Mouse (Mus musculus) embryonic facial prominence, embryonic 12.5 days (tissue): ENCODE measurements around the gene Gm17359. TPM values are rescaled to one million over a fixed set of nuclear protein-coding genes. Genes with fewer than 3 reads are reported as not detected.

ENCODE experiments used
- ATAC-seq: fragments of 200-750 bp; cut with Nextera tagmentation; 2 replicates; pipeline ENCODE4 v1.8.0; 2017; ENCODE audit not compliant: insufficient number of reproducible peaks, insufficient read depth, low FRiP score, low TSS enrichment
- H3K27ac ChIP-seq: fragments of 300-500 bp; sonication (generic); 2 replicates; pipeline ENCODE4 v1.5.1; 2016; ENCODE audit warnings: mild to moderate bottlenecking
- H3K27me3 ChIP-seq: fragments of 300-500 bp; sonication (generic); 2 replicates; pipeline ENCODE4 v1.6.1; 2016; ENCODE audit warnings: mild to moderate bottlenecking, moderate library complexity
- H3K36me3 ChIP-seq: fragments of 300-500 bp; sonication (generic); 2 replicates; pipeline ENCODE4 v1.6.1; 2016; ENCODE audit warnings: mild to moderate bottlenecking
- H3K4me1 ChIP-seq: fragments of 300-500 bp; sonication (generic); 2 replicates; pipeline ENCODE4 v1.6.1; 2016
- H3K4me2 ChIP-seq: fragments of 300-500 bp; sonication (generic); replicated peaks from 2 replicates; pipeline ENCODE4 v1.6.1; 2016; ENCODE audit warnings: mild to moderate bottlenecking, moderate library complexity
- H3K4me3 ChIP-seq: fragments of 300-500 bp; sonication (generic); 2 replicates; pipeline ENCODE4 v1.5.1; 2016; ENCODE audit warnings: mild to moderate bottlenecking
- H3K9ac ChIP-seq: fragments of 300-500 bp; sonication (generic); 2 replicates; pipeline ENCODE4 v1.6.1; 2016; ENCODE audit warnings: mild to moderate bottlenecking, moderate library complexity
- H3K9me3 ChIP-seq: fragments of 300-500 bp; sonication (generic); 2 replicates; pipeline ENCODE4 v1.6.1; 2016; ENCODE audit warnings: mild to moderate bottlenecking, moderate library complexity
- WGBS: fragments of 180-500 bp; shearing (Covaris S2); methylation state at CpG from one replicate; pipeline ENCODE4 v1.1.7; 2016; 5-methylcytosine and 5-hydroxymethylcytosine counted together
- polyA plus RNA-seq: library from polyadenylated mRNA; unstranded; fragments of >200 nt; fragmentation: Nextera tagmentation; extraction: Ambion mirVana; gene quantifications from 2 replicates; pipeline ENCODE4 v1.2.1, GENCODE M21; 2016

Gene Gm17359
- polyA plus RNA-seq, 1 experiment from 2014 or later: not detected

DNA sequence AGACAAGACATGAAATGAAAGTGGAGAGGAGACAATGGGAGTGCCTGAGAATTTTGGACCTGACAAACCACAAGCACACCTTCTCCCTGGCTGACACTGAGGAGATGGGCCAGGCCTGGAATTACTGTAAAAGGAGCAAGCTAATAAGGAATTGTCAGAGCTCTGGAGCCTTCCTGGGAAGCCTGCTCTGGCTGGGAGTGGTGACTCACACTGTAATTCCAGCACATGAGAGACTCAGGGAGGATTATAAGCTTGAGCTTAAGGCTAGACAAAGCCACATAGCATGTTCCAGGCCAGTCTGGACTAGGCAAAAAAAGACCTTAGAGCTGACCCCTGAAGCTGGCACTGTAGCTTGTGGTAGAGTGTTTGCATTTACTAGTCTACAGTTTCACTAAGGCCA lies 24.6 kb upstream of the Gm17359 start:
- Histone ChIP-seq H3K27me3 (no peaks in the 10 kb centered on the region), H3K4me2 (no peak overlapping the region), H3K27ac (no peak overlapping the region), H3K4me1 (peaks cover 6% of the 10 kb centered on the region; the same call in 1 of the 2 replicates), H3K4me3 (no peak overlapping the region), H3K9me3 (no peaks in the 10 kb centered on the region), H3K36me3 (no peaks in the 10 kb centered on the region), H3K9ac (no peak overlapping the region)
- no peak for ATAC-seq

DNA sequence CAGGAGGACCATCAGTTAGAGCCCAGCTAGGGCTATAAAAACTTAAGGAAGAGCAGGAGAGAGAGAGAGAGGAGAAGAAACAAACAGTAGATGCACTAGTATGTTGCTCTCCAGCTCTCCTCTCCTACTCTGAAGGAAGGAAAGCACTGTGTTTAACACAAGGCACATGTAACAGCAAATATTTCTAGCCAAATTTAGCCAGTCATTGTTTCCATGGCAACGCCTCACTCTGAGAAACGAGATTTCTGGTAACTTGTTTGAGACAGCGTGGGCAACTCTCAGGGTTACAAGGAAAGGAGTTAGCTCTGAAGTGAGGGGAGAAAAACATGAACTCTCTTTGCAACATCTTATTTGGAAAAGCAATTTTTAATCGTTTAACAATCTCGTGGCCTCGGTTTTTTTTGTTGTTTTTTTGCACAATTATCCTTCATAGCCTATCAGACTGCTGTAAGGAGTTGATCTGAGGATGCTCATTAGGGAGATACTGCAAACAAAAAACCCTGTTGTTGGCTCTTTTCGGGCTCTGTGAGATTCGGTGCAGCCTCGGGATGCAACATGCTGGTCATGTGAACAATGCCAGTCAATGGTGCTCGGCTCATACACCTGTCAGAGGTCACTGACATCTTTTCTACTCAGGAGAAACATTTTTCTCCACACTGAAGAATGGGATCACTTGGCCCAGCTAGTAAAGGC lies 22.3 kb upstream of the Gm17359 start:
- 55% methylated on average over 10 of the region's 10 CpGs for WGBS
- H3K4me2 ChIP-seq: no peak overlapping the region
- H3K27me3 ChIP-seq: no peaks in the 10 kb centered on the region
- peaks cover 6% of the 10 kb centered on the region; the same call in 1 of the 2 replicates for H3K4me1 ChIP-seq
- H3K9ac ChIP-seq: no peak overlapping the region
- no peak for ATAC-seq
- H3K9me3 ChIP-seq: no peaks in the 10 kb centered on the region
- no peak overlapping the region for H3K27ac ChIP-seq
- H3K36me3 ChIP-seq: no peaks in the 10 kb centered on the region
- no peak overlapping the region for H3K4me3 ChIP-seq

DNA sequence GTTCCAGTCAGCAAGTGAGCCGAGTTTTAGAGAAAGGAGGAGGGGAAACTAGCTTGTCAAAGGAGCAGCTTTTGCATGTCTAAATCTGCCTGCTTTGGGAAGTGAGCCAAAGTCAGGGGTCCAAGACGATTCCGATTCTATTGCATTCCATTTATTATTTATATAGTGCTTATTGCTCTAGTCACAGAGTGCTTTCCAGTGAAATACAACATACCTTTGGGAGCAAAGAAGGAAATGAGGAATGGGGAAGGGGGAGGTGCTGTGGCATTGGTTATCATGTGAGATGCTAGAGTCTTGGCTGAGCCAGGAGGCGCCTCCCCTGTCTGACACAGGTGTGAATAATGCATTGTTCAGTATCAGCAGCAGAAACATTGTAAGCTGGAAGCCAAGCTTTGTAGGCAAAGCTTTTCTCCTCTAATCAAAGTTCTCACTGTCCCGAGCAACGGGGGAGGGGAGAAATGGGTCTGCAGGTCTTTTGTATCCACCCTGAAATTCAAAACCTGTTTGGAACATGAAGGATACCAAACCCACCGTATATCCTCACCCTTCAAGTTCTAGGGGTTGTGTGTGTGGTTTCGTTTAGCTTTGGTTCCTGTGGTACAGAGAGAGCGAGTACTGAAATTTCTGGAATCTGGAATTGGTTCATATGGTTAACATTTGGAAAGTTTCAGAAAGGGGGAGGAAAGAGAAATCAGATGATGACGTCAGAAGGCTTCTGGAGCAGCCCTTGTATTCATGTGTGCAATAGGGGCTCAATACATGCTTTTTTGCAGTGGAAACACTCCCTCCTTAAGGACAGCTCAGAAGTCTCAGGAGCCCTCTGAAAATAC lies 11.5 kb upstream of the Gm17359 start:
- 20% methylated on average over 10 of the region's 10 CpGs for WGBS
- ATAC-seq: peak; percentile 59

DNA sequence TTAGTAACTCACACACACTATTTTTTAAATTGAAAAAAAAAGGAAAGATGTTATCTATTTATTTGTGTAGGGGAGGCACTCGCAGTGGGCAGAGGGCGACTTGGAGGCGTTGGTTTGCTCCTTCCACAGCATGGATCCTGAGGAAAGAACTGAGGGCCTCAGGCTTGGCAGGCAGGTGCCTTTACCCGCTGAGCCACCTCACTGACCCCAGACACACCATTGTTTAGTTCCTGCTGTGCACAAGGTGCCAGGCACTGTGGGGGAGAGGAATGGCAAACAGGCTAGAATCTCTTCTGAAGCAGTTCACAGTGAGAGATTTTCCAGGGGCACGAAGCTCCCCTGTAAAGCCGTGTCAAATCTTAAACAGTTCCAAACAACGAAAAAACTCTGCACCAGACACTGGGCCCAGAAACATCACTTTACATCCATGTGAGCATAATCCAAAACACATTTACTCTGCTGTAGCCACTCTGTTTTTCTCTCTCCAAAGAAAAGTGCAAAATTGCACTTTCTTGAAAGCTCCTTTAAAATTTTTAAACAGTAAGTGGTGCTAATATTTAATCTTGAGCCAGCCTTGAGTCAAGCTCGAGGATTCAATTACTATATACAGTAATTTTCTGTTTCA lies 6.7 kb upstream of the Gm17359 start:
- no peak; the same call in 1 of the 2 replicates for ATAC-seq
- no peak overlapping the region; the same call in 1 of the 2 replicates for H3K4me2 ChIP-seq
- H3K4me3 ChIP-seq: no peak overlapping the region
- H3K9me3 ChIP-seq: no peaks in the 10 kb centered on the region
- H3K36me3 ChIP-seq: no peaks in the 10 kb centered on the region
- H3K4me1 ChIP-seq: peaks cover 39% of the 10 kb centered on the region
- H3K27me3 ChIP-seq: no peaks in the 10 kb centered on the region
- H3K9ac ChIP-seq: no peak overlapping the region
- WGBS: 12% methylated on average over 8 of the region's 8 CpGs
- peak overlapping the region; percentile 80 for H3K27ac ChIP-seq

More for the DNA sequence above, 11.5 kb upstream of the Gm17359 start:
- Histone ChIP-seq H3K36me3 (no peaks in the 10 kb centered on the region), H3K4me3 (no peak overlapping the region), H3K9ac (no peak overlapping the region), H3K27ac (peak overlapping the region; percentile 81), H3K9me3 (no peaks in the 10 kb centered on the region), H3K27me3 (no peaks in the 10 kb centered on the region), H3K4me2 (peak overlapping the region; percentile 23), H3K4me1 (peaks cover 35% of the 10 kb centered on the region)

DNA sequence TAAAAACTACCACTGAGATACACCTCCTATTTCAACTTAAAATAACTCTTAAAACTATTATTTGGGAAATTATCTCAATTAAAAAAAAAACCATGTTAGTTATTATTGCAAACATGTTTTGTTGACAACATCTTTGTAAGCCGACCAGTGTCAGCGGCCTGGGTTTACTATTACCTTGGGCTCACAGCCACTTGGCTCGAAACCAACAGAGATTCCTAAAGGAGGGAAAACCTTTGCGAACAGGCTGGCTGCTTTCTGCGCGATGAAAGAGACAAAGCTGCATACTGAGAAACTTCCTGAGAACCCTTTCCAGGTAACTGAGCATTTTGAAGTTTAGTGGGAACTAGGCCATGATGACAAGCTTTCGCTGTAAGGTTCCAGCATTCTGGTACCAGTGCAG lies 3.4 kb upstream of the Gm17359 start:
- Histone ChIP-seq H3K4me2 (no peak overlapping the region), H3K9ac (no peak overlapping the region), H3K27me3 (no peaks in the 10 kb centered on the region), H3K4me1 (peaks cover 31% of the 10 kb centered on the region), H3K36me3 (no peaks in the 10 kb centered on the region), H3K4me3 (no peak overlapping the region), H3K27ac (no peak overlapping the region), H3K9me3 (no peaks in the 10 kb centered on the region)
- 87% methylated on average over 7 of the region's 7 CpGs for WGBS
- ATAC-seq: no peak

DNA sequence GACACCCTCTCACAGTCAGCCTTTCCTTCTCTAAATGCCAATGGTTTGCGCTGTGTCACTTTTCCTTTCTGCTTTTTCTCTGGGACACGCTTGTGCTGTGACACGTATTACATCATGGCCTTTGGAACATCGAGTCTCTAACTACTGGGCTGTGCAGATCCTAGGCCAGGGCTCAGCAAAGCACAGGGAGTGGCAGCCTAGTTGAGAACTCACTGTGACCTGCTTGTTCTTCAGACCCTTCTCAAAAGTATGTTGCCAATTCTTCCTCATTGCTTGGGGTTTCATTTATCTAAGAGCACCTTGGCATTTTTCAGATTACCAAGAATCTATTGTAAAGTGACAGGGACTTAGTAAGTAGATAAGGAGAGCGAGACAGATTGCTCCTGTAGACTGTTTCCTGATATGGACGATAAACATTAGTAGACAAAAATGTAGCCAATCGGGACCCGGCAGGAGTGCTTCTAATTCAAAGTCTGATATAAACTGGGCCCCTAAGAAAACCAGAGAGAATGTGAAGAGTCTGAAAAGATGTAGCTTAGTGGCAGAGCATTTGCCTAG lies 2.7 kb upstream of the Gm17359 start:
- Histone ChIP-seq H3K4me3 (no peak overlapping the region), H3K9ac (no peak overlapping the region), H3K9me3 (no peaks in the 10 kb centered on the region), H3K36me3 (no peaks in the 10 kb centered on the region), H3K27me3 (no peaks in the 10 kb centered on the region), H3K27ac (no peak overlapping the region), H3K4me2 (no peak overlapping the region), H3K4me1 (peaks cover 25% of the 10 kb centered on the region)
- 90% methylated on average over 8 of the region's 8 CpGs for WGBS
- no peak for ATAC-seq

DNA sequence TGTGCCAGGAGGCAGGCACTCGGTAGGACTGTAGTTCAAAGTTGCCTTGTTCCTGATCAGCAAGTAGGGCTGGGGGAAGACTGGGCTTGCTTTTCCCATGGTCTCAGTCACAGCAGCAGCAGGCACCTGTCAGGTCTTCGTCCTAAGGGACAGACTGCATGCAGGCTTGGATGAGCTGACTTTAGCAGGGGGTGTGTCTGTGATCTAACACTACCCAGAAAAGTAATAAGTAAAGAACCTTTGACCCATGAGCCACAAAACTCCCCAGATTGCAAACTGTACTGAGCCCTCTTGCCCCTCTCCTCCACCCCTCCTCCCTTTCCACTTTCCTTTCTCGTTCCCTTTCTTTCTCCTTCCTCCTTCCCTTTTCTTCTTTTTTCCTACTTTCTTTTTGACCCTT lies 4.3 kb downstream of the Gm17359 start:
- H3K9ac ChIP-seq: no peak overlapping the region
- no peak overlapping the region for H3K4me2 ChIP-seq
- 41% methylated on average over 3 of the region's 3 CpGs for WGBS
- H3K27ac ChIP-seq: no peak overlapping the region
- H3K4me1 ChIP-seq: no peaks in the 10 kb centered on the region
- H3K4me3 ChIP-seq: no peak overlapping the region
- ATAC-seq: no peak
- no peaks in the 10 kb centered on the region for H3K9me3 ChIP-seq
- no peaks in the 10 kb centered on the region for H3K27me3 ChIP-seq
- H3K36me3 ChIP-seq: no peaks in the 10 kb centered on the region

DNA sequence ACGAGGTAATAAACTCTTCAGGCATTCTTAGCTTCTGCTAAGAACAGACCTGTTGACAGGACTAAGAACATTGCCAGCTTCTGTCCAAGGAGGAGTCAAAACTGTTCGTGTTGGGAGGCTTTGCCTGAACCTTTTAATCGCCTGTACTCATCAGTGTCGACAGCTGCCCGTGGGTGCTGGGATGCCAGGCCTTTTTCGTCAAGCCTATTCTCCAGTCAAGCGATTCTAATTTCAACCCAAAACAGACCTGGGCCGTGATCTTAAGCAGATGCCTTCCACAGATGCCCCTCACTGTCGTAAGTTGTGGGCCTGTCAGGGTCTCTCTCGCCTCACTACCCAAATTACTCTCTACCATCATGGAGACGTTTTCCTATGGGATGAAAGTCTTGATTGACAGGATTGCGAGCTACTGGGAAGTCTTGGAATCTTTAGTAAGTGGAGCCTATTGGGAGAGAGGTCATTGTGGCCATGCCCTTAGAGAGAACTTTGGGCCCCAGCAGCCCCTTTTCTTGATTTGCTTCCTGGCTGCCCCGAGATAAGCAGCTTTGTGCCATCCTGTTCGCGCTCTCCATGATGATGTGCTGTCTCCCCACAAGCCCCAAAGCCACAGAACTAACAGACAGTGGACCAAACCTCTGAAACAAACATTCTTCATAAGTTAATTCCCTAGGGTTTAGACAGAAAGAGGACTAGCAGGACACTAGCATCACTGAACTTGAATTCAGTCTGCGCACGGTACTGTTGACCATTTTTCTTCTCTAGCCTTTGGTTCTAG lies 6.7 kb downstream of the Gm17359 start:
- ATAC-seq: no peak
- WGBS: 78% methylated on average over 17 of the region's 17 CpGs
- no peaks in the 10 kb centered on the region for H3K36me3 ChIP-seq

DNA sequence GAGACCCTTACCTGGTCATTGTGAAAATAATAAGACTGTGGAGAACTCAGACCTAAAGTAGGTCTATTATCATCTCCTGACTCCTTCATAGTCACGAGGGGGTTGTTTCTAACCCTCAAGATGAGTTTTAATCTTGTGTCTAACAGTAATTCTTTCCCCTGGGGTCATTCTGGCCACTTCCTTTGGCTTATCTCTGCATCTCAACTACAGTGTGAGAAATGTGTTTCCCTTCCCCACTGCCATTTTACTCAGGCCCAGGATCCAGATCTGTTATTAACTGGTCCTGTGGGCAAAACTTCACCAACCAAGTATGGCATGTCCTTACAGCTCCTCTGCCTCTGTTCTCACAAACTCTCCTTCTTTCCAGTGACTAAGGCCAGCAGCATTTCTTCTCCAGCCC lies 12.8 kb downstream of the Gm17359 start:
- no peak for ATAC-seq
- Histone ChIP-seq H3K9ac (no peak overlapping the region), H3K4me3 (no peak overlapping the region), H3K4me2 (no peak overlapping the region), H3K27ac (no peak overlapping the region), H3K4me1 (no peaks in the 10 kb centered on the region), H3K9me3 (no peaks in the 10 kb centered on the region), H3K36me3 (no peaks in the 10 kb centered on the region), H3K27me3 (no peaks in the 10 kb centered on the region)
- 67% methylated on average over 1 of the region's 1 CpGs for WGBS

More for the DNA sequence above, 6.7 kb downstream of the Gm17359 start:
- Histone ChIP-seq H3K9me3 (no peaks in the 10 kb centered on the region), H3K4me2 (no peak overlapping the region), H3K27me3 (no peaks in the 10 kb centered on the region), H3K27ac (no peak overlapping the region), H3K4me3 (no peak overlapping the region), H3K4me1 (no peaks in the 10 kb centered on the region), H3K9ac (no peak overlapping the region)

DNA sequence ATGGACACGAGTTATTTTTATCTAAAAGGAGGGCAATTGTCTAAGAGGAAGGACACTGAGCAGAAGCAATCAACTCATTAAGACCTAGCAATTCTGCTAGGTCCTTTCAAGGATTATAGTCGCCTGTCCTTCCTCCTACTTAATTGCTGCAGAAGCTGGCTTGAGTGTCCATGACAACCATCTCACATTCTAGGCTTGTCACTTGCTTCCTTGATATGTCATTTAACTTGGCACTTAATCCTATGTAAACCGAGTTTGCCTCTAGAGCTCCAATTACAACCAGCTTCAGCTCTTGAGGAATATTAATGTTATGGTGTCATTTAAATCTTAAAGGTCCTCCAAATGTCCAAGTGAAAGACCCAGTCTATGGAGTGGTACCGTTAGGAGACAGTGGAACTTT lies 22.3 kb downstream of the Gm17359 start:
- H3K9ac ChIP-seq: no peak overlapping the region
- WGBS: 29% methylated on average over 4 of the region's 4 CpGs
- H3K36me3 ChIP-seq: no peaks in the 10 kb centered on the region
- H3K4me2 ChIP-seq: no peak overlapping the region
- no peak for ATAC-seq
- H3K4me3 ChIP-seq: no peak overlapping the region
- H3K27me3 ChIP-seq: no peaks in the 10 kb centered on the region
- no peak overlapping the region for H3K27ac ChIP-seq
- H3K4me1 ChIP-seq: peaks cover 6% of the 10 kb centered on the region; the same call in 1 of the 2 replicates
- no peaks in the 10 kb centered on the region for H3K9me3 ChIP-seq
